Mouse (Mus musculus) gastrocnemius, adult 2 months (tissue): ENCODE data around the gene Grk1. TPM values are rescaled to one million over a fixed set of nuclear protein-coding genes. Genes with fewer than 3 reads are reported as not detected.

ENCODE experiments used
- DNase-seq: peaks from one replicate; pipeline ENCODE4 v3.0.0; 2022
- H3K27ac ChIP-seq: fragments of 200-600 bp; 2 replicates; pipeline ENCODE4 v1.8.1; 2022; ENCODE audit warnings: mild to moderate bottlenecking
- H3K4me3 ChIP-seq: fragments of 200-600 bp; 2 replicates; pipeline ENCODE4 v1.8.1; 2022; ENCODE audit warnings: mild to moderate bottlenecking, moderate library complexity
- CTCF ChIP-seq: fragments of 200-600 bp; IDR thresholded peaks from 2 replicates; pipeline ENCODE4 v1.8.1; 2022; ENCODE audit warnings: antibody characterized with exemption, mild to moderate bottlenecking, moderate library complexity
- intact Hi-C: fragments of 180-260 bp; cut with DNase I; formaldehyde crosslinking; loops from one replicate; pipeline ENCODE4 v1.15.1; 2025
- total RNA-seq, 2 experiments: library from RNA; stranded (reverse); gene quantifications; 2 replicates each; pipeline ENCODE4 v1.2.3; 2021

Gene Grk1
- total RNA-seq, 2 experiments from 2014 or later: not detected

DNA sequence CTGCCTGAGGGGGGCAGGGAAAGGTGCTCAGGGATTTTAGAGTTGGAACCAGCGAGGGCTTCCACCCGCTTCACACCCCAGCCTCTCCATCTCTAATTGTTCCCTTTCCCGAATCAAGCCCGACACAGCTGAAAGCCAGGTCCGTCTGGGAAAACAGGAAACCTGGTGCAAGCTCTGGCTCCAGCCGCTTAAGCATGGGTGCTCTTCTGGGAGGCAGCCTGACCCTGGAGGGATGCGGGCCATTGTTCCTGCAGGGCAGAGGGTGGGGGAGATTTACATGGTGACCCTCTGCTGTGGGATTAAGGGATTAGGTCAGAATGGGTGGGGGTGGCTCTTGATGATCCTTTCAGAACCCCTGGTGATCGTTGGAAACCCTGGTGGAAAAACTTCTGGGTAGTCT lies 31.2 kb downstream of the Grk1 start:
- H3K4me3 ChIP-seq: peak overlapping the region; percentile 72
- no peak for DNase-seq
- intact Hi-C loops: no loop called here
- TF ChIP-seq CTCF: no peak
- peak overlapping the region; percentile 87 for H3K27ac ChIP-seq

DNA sequence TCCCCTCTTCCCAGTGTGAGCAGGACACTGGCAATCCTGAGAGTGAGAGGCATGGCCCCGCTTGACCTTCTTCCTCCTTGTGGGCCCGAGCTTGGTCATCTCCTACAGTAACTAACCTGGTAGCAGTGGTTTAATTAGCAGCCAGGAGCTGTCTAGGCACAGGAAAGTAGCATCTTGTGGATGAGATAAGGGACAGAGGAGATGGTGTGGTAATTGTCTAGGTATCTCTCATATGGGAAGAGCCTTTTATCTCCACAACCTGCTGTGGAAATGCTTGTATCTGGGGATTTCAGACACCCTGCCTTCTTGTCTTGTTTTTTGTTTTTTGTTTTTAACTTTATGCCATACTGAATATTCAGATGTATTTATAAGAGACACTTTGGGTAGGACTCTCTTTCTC lies 32.6 kb downstream of the Grk1 start:
- no peak overlapping the region; the same call in 1 of the 2 replicates for H3K27ac ChIP-seq
- H3K4me3 ChIP-seq: peak overlapping the region; percentile 72; the same call in 1 of the 2 replicates
- TF ChIP-seq CTCF: no peak
- no peak for DNase-seq
- intact Hi-C loops: no loop called here

DNA sequence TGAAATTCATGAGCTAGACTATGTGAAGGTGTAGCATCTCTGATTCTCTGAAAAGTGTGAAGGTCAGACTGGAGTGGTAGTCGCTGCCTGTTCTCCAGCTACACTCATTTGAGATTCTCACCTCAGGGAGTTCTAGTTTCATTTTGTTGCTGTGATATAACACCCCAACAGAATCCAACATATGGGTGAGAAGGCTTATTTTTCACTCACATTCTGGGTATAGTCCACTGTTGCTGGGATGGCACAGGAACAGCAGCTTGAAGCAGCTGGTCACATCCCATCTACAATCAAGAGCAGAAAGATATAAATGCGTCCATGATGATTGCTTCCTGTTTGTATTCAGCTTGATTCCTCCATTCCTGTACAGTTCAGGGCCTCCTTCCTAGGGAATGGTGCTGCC lies 37.3 kb downstream of the Grk1 start:
- TF ChIP-seq CTCF: no peak
- H3K27ac ChIP-seq: no peak overlapping the region
- DNase-seq: no peak
- intact Hi-C loops: no loop called here
- H3K4me3 ChIP-seq: no peak overlapping the region

DNA sequence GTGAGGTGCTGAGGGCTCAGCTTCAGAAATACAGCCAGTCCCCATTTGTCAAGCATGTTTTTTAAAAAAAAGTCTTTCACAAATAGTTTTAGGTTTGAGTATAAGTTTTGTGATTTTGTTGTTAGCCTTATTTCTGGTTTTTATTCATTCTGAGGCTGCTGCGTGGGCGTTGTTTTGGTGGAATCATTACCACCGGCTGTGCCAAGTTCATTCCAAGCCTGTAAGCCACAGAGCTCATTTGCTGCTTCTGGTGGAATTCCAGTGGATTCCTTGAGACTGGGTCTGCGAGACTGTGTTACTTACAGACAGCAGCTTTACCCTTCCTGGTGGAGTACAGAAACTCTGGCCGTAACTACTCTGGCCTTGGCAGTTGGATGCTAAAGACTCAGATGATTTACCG lies 41.6 kb downstream of the Grk1 start:
- H3K27ac ChIP-seq: 0 out of 2 replicates have a peak overlapping the region, but pooled peaks have one; percentile 28
- no peak overlapping the region for H3K4me3 ChIP-seq
- no peak for TF ChIP-seq CTCF
- intact Hi-C loops: no loop called here
- no peak for DNase-seq

DNA sequence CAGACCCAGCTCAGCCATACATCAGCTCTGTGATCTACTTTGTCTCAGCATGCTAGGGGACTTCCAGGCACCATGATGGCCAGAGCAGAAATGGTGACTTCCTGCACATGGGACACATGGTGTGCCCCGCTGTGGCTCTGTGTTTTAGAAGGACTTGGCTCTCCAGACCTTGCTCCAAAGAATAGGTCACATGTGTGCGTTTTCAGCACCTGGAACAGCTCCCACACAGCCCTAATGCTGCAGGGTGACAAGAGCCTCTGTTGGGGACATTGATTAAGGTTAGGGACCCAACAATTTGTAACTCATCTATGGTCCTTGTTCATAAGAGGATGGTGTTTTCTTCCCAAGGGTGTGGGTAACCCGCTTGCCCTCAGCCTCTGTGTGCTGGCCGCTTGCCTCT lies 43.3 kb downstream of the Grk1 start:
- Histone ChIP-seq H3K27ac (no peak overlapping the region), H3K4me3 (no peak overlapping the region)
- TF ChIP-seq CTCF: no peak
- intact Hi-C loops: no loop called here
- no peak for DNase-seq

DNA sequence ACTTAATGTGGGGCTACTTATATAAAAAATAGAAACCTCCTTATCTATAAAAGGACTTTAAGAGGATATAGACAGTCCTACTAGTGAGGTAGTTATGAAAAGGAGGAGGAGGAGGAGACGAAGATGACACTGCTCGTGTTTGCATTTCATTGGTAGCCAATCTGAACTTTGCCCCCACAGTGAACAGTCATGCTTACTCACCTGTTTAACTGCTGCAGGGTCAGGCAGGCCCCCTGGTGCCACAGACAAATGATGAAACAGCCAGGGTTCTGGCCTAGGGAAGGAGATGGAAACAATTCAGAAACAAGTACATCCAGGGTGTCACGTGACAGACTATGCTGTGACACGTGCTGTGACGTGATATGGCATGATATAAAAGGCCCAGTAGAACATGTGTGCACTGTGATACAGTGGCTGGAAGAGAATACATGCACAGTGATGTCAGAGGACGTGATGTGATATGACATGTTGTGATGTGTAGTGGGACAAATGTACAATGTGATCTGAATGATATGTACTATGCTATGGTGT lies 46.9 kb downstream of the Grk1 start:
- Histone ChIP-seq H3K4me3 (no peak overlapping the region), H3K27ac (no peak overlapping the region)
- intact Hi-C loops: no loop called here
- no peak for TF ChIP-seq CTCF
- no peak for DNase-seq

DNA sequence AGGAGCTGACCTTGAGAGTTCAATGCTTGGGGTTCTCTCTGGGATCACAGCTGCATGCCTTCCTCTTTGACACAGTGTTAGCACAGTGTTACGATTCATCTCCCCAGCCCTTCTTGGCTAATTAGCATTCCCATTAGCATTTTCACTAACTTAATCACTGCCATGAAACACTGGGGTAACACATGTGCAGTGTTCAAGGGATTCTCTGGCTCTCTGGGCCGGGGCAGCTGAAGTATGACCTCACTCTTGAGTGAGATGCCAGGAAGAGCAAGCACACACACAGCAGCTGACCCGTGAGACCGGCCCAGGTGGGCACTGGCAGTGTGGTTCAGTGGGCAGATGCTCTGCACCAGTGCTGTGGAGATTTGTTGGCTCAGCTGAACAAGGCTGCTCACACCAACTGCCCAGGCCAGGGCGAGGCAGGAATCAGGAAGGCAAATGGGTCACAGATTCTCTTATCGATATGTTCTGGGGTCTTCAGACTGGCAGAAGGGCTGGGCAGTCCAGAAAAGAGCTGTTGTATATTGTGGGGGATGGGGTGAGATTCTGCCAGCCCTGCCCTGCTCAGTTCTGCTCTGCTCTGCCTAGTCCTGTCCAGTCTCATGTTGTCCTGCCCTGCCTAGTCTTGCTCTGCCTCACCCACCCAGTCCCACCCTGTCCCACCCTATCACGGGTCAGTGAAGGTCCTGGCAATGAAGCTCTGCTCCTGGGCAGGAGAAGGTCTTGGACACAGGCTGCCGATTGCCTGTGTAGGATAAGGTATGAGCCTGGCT lies 49.6 kb downstream of the Grk1 start:
- intact Hi-C loops: loop anchor here (1.0 to 2.0 kb wide), 2 partner anchors 94 to 298 kb away; no protein-coding TSS in a partner anchor
- H3K27ac ChIP-seq: no peak overlapping the region
- DNase-seq: no peak
- no peak overlapping the region for H3K4me3 ChIP-seq
- TF ChIP-seq CTCF: no peak

DNA sequence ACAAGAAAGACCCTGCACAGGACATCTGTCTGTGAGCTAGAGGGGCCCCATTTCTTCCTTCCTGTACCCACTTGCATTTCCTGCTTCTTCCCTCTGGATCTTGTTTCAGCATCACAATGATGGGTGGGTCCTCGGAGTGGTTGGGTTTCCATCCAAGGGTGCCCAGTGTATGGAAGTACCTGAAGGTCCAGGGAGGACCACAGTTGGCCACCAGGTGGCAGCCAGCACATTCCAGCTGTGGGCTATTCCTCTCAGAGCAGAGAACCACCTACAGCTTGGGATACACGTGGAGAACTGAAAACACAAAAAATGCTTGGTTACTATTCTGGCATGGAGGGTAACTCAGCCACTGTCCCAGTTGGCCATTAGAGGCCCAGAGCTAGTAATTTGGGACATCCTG lies 50.4 kb downstream of the Grk1 start:
- H3K27ac ChIP-seq: peak overlapping the region; percentile 38; the same call in 1 of the 2 replicates
- DNase-seq: peak; percentile 80
- H3K4me3 ChIP-seq: no peak overlapping the region
- intact Hi-C loops: loop anchor here (1.0 to 2.0 kb wide), 2 partner anchors 93 to 298 kb away; no protein-coding TSS in a partner anchor
- TF ChIP-seq CTCF: peak; percentile 93

DNA sequence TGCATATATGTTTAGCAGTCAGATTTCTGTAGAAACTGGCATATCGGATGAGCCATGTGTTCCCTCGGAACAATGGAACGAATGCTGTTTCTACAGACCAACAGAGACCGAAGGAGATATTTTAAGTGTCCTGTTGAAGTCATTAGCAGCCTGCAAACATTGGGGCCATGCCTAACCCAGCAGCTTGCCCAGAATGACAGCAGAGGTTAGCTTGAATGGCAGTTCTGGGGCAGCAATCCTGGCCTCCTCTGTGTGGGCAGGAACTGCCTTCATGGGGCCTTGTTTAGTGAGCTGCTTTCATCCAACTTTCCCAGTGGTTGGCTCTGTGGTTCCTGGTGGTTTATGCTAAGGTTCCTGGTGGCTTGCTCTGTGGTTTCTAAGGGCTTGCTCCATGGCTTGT lies 54.5 kb downstream of the Grk1 start:
- Histone ChIP-seq H3K4me3 (no peak overlapping the region), H3K27ac (peak overlapping the region; percentile 20)
- intact Hi-C loops: no loop called here
- no peak for TF ChIP-seq CTCF
- peak; percentile 57 for DNase-seq

DNA sequence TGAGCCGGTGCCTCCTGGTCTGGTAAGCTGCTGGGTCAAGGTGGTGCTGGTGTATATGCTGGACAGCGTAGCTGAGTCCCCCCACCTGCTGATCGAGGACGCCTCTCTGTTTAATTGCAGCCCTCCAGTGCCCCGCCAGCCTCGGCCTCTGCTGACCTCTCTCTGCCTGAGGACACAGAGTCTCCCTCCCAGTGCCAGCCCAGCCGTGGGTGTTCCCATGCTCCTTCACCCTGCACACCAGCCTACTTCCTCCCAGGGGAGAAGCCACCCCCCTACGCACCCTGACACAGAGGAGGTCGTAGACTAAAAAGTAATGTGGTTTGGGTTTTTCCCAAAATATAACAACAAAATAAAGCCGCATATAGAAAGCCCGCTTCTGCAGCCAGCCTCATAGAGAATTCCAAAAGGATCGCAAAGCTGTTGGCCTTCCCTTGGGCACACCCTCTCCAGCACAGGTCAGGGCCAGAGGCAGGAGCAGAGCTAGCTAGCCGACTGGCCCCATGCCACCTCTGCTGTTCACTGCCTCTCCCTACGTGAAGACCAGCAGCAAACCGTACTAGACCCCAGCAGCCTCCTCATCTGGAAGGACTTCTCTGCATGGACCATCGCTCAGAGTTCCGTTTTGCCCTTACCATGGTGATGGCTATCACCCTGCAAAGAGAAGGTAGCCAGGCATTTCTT lies 56.3 kb downstream of the Grk1 start:
- DNase-seq: no peak
- H3K4me3 ChIP-seq: no peak overlapping the region
- intact Hi-C loops: no loop called here
- no peak for TF ChIP-seq CTCF
- peak overlapping the region; percentile 46; the same call in 1 of the 2 replicates for H3K27ac ChIP-seq

DNA sequence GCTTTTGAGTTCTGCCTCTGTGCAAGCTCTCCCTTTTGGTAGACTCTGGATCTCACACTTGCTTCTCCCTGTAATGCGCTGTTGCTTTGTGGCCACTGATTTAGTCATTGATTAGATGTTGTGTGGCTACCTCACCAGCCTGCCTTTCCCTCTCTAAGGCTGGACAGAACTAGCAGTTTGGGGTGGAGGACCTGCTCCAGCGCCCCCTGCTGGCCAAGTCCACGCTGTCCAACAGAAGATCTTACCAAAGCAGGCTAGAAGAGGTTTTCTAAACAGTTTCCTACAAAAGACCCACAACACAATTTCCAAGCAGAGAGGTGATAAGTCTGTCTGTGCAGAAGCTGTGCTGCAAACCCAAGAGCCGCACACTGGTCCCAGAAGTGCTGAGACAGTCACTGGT lies 57.0 kb downstream of the Grk1 start:
- intact Hi-C loops: loop anchor here (1.0 kb wide), 1 partner anchor 50 kb away; no protein-coding TSS in a partner anchor
- H3K27ac ChIP-seq: peak overlapping the region; percentile 46
- TF ChIP-seq CTCF: peak; percentile 96
- H3K4me3 ChIP-seq: no peak overlapping the region
- peak; percentile 86 for DNase-seq

DNA sequence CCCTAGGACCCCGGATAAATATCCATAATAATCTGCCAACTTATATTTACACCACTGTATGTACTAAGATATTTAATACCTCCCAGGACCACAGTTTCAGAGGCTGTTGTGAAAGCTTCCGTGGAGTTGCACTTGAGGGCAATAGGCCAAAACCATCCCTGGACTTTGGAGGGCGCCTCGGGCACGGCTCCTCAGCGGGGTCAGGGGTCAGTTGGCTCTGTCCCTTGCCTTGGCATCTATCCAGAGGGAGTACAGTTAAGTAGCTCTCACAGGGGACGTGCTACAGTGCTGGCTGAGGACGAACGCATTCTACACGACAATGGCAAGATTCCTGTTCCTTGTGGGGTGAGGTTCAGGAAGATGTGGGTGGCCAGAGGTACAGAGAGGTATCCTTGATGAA lies 57.5 kb downstream of the Grk1 start:
- peak; percentile 63 for DNase-seq
- peak overlapping the region; percentile 46 for H3K27ac ChIP-seq
- intact Hi-C loops: loop anchor here (1.0 kb wide), 1 partner anchor 50 kb away; no protein-coding TSS in a partner anchor

DNA sequence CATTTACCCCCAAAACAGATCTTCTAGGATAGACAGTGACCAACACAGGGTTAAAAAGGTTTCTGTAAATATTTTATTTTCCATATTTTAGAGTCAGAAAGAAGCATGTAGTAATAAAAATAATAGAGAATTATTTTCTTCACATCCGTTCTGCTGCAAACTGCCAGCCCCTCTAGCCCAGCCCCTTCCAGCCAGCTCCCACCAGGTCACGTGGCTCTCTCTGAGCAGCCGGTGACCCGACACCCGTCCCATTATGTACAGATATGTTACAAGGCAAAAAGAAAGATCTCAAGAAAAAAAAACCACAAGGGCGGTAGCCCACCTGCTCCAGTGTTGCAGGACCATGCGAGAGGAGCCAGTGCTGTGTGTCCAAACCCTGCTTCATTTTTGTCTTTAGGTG lies 60.4 kb downstream of the Grk1 start:
- DNase-seq: no peak
- no peak for TF ChIP-seq CTCF
- no peak overlapping the region for H3K4me3 ChIP-seq
- intact Hi-C loops: no loop called here
- no peak overlapping the region for H3K27ac ChIP-seq

More for the DNA sequence above, 57.5 kb downstream of the Grk1 start:
- no peak for TF ChIP-seq CTCF
- no peak overlapping the region for H3K4me3 ChIP-seq
